Mouse (Mus musculus) heart, adult 8-10 months (tissue): ENCODE measurements around the gene Nhlrc4. TPM values are rescaled to one million over a fixed set of nuclear protein-coding genes. Genes with fewer than 3 reads are reported as not detected.

Experiments used
- DNase-seq: peaks from one replicate; pipeline ENCODE4 v3.0.0; 2022; ENCODE audit warnings: low spot score
- total RNA-seq, 4 experiments: library from RNA; stranded (reverse); gene quantifications; 2 replicates each; pipeline ENCODE4 v1.2.4; 2022

Gene Nhlrc4
- total RNA-seq, result under 1 TPM in 1 of 4 experiments, not detected in 3; 0.41 TPM

DNA sequence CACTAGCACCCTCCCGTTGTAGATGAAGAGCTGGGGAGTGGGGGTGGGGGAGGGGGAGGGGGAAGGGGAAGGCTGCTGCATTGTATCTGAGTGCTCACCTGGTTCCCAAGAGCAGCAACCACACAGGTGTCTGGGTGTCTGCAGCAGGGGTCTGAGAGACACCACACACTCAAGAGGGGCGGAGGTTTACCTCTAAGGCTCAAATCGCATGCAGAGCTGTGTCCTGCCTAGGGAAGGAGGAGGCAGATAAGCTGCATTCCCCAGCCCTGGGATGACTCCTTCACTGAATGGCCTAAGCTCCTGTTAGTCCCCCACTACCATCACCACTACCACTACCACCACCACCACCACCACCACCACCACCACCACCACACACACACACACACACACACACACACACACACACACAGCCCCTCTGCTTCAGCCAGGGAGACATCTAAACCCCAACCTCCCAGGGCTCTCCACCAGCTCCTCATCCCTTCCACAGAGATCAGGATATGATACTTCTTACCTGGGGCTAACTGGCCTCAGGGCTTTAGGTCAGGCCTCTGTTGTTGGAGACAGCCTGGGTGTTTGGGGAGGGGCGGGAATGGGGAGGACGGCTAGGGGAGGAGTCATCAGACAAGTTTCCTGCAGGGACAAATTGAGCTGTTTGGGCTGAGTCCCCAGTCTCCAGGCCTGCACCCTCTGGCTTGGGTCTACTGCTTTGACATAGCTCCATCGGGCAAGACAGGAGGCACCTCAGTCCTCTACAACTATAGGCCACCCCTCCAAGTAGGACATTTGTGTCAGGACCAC, at the start of gene Nhlrc4, which contains the start of gene Pigq:
Gene Nhlrc4, minus strand, starts transcription at position 596 of the 798 bp plus-strand sequence.
Gene Pigq, minus strand, starts transcription at position 571 of the 798 bp plus-strand sequence.
- DNase-seq, result no peak

DNA sequence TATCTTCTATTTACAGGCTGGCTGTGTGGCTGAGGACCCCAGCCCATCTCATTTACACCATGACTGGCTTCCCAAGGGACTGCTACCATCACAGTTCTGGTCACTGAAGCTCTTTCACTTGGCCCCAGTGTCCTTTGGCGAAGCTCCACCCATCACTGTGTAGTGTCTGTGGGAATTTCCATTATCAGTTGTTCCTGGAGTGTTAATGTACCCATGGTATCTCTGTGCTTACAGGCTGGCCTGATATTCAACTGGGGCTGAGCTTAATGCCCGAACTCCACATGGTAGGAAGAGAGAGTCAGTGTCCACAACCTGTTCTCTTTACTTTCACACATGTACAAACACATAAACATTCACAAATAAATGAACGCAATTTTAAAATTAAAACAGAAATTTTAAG, 48.7 kb upstream of the Nhlrc4 start:
- no peak for DNase-seq

DNA sequence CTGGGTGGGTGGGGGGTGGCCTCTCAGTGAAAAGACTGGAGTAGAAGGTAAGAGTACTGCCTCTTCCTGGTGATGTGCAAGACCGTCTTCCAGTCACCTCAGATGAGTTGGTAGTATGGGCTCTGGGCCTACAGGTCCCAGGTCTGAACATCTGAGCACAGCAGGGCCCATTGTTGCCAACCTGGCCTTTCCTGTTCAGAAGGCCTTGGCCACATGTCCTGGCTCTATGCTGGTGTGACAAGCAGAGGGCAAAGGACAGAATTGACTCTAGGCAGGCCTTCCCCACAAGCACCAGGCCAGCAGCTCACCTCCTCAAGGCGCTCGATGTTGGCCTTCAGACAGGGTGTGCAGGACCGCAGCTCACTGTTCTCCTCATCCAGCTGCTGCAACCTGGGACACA, 47.5 kb upstream of the Nhlrc4 start:
- DNase-seq, result no peak

DNA sequence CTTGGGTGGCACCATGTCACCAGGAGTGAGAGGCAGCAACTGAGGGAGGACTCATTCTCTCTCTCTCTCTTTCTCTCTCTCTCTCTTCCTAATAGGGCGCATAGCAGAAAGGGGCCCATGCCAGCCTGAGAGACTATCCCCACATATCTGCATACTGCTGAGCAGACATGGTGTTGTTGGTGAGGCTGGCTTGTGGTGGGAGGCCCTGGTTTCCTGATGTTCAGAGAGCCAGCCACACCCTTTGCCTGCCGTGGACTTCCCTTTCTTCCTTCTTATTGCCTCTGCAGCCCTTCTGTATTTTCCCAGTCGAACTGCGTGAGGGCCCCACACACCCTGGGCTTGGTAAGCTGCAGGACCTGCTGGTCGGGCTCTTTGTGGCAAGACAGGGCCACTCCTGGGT, 45.6 kb upstream of the Nhlrc4 start:
- no peak for DNase-seq

DNA sequence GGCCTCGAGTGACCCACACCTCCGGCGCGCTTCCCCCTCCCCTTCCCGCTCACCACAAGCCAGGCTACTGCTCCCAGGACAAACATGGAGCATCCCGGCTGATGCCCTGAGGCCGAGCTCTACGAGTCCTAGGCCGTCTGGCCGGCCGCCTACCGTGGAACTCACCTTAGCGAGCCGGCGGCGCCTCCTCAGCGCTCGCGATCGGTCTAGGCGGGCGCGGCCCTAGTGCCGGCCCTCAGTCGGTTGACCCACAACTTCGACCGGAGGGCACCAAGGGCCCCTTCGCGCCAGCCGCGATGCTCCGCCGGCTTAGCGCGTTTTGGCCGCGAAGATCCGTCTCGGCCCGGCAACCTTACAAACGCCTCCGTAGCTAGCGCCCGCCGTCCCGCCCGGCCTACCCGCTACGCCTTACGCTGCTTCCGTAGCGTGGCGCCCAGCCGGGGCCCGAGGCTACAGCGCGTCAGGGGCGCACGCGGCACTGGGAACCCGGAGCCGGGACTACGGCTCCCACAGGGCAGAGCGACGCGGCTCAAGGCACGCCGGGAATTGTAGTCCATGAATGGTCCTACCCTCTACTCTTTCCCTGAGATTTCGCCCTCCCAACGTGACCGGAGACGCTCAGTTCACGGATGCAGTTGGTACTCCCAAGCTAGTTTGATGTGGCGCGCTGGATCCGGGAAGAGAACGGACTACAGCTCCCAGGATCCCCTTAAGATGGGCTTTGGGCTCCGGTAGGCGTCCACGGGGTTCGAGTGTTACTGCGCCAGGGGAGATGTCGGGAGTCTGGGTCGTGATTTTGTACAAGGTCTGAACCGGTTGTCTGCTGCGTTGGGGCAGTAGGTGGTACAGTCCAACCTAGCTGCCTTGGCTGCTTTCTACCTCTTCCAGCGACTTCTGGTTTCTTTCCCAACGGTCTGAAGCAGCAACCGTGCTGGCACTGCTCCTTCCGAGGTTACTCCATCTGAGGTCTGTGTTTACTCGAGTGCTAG, 40.8 kb upstream of the Nhlrc4 start, which contains the start of gene Capn15:
Gene Capn15, minus strand, starts transcription at position 491 of the 989 bp plus-strand sequence.
- DNase-seq, result peak; percentile 94

DNA sequence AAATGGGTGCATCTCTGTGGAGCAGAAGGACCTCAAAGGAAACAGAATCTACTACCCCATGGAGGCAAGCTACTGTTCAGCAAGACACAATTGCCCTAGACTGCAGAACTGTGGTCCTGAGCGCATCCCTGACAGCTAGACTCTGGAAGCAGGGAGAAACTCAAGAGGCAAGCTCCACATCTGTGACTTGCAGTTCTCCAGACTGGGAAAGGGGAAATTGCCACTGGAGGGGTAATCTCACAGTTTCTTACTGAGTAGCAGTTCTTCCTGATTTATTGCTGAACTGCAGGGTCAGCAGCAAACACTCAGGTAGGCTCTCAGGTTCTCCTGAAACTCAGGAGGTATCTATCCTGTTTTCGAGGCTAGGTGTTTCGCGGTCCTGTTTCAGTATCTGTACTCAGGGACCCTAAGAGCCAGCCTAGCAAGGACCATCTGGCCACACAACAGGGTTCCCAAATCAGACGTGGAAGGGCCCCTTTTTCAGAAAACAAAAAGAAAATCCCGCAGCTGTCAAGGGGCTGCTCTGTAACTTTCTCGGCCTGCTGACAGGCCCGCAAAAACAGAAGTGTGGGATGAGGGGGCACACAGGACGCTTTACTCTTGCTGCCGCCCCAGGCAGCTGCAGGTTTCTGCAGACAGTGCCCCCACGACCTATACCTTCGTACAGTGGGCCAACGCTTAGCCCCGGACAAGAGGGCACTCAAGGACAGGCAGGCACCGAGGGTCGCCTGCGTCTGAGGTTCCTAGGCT, 40.0 kb upstream of the Nhlrc4 start:
- DNase-seq, result no peak

DNA sequence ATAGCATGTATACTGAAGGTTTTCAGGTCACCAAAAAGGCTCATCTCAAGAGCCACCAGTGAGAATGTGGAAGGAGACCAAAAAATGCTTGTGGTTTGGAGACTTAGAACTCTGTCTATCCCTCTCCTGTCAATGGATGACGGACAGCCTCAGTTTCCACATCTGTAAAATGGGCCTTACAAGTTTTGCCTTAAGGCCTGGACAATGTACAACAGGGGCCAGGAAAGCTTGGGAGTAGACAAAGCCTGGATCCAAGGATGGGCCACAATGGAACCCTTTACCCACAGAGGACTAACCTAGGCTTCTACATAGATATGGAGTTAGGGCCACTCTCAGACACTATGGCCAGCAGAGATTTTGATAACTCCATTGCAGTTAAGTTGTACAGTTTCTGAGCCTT, 39.3 kb upstream of the Nhlrc4 start:
- DNase-seq, result no peak

DNA sequence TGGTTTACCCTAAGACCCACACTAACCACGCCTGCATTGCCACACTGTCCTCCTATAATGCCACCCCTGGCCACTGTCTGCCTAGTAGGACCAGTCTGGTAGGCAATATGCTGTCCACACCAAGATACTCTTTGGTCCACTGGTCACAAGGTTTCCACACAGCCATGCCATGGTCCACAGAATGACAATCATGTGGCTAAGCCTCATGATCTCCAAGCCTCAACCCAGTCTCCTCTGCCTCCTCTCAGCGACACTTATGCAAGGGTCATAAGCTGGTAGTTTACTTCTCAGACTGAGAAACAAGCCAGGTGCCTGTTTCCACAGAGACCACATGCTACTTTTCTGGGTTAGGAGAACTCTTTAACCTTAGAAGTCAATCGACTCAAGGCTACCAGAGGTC, 38.2 kb upstream of the Nhlrc4 start:
- no peak for DNase-seq

DNA sequence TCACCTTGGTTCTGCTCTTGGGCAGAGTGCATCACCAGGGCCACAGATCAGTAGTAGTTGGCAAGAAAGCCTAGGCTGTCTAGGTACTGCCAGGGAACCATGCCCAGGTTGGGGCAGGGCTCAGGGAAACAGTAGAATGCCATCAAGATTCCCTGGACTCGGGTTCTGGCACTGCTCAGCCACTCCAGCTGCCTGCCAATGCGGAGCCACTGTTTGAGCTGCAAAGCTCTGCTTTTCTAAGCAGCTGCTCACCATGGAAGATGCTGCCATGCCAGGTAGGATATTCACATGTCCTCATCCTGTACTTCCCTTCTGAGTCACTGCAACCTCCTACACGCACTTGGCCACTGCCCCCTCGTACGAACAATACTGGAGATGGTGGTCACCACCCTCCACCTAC, 36.1 kb upstream of the Nhlrc4 start:
- peak; percentile 42 for DNase-seq

DNA sequence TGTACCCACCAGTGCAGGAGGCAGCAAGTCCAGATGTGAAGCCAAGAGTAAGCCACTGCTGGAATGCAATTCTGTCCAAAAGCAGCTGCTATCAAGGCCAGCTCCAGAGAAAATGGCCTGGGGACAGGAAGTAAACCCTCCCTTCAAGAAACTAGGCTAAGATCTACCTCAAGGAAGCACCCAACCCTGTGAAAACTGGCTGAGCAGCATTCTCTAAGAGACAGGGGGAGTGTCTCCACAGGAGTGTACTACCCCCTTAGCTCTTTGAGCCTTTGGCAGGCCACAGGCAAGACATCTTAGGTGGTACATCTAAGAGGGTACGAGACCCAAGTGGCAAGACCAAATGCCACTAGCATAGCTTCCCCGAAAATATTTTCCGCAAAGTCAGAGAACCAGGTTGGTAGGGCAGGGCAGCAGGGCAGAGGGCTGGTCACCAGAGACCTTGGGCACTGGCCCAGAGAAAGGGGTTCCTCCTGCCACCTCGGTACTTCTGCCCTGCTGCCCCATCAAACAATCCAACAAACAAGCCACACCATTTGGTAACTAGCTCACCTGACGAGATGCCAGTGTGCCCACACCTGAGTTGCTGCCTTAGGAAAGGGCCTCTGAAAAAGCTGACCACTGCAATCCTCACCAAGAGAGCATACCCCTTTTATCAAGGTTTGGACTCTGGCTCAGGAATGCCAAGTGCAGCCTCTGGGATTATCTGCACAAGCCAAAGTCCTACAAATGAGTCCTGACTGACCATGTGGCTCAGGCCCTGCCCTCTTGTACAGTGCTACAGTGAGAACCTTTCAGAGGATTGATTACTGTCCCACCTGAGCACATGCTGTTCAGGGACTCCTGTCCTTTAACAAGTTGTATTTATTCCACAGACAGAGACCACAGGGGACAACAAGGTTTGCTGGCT, 35.3 kb upstream of the Nhlrc4 start:
- DNase-seq, result no peak

DNA sequence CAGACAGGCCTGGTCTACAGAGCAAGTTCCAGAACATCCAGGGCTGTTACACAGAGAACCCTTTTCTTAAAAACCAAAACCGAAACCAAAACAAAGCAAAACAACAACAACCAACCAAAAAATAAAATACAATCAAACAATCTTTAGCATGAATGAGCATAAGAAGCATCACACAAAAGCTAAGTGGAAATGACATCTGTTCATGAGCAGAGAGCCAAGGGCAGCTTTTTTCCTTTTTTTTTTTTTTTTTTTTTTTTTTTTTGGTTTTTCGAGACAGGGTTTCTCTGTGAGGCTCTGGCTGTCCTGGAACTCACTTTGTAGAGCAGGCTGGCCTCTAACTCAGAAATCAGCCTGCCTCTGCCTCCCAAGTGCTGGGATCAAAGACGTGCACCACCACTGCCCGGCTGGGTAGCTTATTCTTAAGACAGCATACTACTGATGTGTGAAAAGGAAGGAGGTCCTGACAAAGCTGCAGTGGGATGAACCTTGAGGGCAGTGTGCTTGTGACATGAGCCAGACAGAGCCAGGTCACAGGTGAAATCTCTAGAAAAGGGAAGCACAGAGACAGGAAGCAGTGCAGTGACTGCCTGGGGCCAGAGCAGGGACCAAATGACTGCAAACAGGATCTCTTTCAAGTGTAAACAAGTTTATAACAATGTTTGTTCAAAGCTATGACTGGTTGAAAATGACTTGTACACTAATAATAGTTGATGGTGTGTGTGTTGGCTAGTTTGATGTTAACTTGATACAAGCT, 26.4 kb upstream of the Nhlrc4 start:
- DNase-seq, result no peak

DNA sequence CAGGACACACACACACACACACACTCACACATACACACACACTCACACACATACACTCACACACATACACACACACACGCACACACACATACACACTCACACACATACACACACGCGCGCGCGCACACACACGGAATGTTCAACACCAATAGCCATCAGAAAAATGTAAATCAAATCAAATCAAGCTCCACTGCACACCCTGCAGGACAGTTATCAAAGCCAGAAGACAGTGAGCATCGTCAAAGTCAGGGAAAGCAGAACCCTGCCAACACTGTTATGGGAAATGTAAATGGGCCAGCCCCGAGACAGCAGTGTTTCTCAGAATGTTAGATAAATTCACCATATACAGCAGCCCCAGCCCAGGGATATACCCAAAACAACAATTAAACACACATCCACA, 25.7 kb upstream of the Nhlrc4 start:
- no peak for DNase-seq

DNA sequence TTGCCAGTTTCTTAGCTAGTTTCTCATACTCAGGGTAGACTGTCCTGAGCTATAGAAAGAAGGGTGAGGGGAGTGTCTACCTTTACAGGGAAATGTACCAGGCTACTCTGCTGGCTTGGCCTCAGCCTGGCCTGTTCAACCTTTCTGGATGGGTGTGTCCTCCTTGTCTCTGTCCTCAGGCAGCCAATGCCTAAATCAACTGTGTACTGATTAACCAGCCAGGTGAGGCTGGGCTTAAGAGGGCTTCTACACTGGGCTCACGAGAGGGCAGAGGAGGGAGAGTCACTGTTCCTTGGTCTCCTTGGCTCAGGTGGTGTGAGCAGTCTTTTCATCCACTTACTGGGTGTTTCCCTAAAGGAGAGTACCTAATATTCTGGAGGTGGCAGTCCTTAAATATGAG, 23.4 kb upstream of the Nhlrc4 start:
- no peak for DNase-seq

DNA sequence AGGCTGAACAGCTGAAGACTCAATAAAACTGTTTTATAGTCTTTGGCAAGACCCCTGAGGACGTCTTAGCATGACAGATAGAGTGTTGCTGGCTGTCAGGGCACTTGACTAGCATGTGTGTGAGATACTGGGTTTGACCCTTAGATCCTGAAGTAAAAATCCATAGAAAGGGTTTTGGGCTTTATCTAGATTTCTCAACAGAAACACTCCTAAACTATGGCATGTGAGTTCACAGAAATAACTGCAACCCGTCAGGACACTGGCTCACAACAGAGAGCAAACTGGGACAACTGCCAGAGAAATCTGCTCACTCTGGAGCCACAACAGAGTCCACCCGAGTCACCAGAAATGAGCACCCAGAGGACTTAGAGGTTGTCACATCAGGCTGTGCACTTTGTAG, 22.9 kb upstream of the Nhlrc4 start:
- DNase-seq, result peak; percentile 24

DNA sequence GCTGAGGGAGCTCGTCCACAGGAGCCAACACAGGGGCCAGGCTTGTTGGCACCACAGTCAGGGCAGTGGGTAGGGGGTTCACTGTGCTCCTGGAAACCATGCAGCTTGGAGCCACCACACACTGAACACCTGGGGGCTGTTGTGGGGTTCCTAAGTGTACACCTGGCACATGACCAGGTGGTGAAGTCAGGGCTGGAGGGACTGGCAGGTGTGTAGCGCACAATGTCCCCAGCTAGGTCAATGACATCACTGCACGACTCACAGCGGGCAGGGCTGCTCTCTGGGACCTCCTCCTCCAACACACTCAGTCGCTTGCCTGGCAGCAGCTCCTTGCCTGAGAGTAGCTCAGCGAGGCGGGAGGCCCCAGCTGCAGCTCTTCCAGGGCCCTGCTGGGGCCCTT, 19.5 kb upstream of the Nhlrc4 start:
- DNase-seq, result no peak

DNA sequence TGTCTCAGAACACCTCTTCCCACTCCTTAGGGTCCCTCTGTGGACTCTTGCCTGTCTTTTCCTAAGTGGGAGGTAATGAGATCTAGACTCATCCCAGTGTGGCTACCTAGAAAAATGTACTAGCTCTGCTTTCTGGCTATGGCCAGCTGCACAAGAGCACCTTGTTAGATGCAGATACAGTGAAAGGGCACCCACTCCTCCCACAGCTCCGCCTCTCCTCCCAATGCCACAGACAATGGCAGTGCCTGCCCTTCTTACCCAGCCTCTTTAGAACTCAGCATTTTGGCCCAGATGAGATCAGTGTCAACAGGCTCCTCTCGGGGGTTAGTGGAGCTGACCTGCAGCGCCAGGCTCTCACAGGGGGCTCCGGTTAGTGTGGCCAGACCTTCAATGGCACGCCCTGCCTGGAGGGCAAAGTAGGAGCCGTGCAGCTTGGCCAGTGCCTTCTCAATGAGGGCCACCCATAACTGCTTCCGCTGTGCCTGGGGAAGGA, 17.7 kb upstream of the Nhlrc4 start:
- no peak for DNase-seq

DNA sequence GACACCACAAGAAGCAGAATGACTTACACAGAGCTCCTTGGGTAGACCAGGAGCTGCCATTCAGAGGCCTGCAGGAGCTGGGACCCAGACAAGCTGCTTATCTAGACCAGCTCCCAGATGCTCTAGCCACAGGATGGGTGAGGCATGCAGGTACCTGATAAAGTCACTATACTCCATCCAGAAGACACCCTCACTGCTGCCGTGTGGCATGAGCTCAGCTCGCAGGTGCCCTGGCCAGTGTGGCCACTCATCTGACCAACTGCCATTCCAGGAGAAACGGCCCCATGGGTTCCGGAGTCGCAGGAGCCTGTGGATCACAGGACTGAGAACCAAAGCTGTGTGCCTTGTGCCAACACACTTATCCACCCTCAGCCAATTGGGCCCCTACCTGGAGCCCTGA, 16.8 kb upstream of the Nhlrc4 start:
- no peak for DNase-seq

DNA sequence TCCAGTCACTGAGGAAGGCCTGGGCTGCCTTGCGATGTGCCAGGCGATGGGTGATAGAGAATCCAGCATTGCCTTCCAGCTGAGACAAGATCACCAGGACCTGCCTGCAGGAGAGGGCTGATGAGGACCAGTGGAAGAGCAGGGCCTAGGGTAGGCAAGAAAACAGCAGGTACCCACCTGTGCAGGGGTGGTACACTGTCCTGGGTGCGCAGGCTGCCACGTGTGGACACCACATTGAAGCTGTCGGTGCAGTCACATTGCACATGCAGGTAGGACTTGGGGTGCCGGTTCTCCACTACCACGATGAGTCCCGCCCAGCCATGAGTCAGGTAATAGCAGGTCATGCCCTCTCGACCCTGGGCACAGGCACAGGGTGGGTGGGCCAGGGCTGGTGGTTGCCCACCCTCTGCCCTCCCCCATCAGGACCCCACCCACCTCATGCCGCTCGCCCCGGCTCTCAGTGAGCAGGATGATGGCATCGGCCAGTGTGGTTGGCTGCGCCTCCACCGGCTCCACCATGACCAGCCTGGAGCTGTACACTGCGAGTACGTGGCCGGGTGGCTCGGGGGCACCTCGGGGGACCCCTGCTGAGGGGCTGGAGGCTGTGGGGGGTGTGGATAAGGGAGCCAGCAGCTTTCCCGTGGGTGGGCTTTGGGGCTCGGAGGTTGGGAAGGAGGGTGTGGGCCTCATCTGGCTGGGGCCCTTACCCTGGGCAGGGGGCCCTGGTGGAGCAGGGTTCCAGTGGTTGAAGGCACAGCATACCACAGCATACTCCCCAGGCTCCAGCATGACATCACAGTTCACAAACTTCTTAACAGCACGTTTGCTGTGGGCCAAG, 15.1 kb upstream of the Nhlrc4 start:
- DNase-seq, result no peak
